Mouse (Mus musculus): ENCODE data around the gene Sfta2. TPM values are rescaled to one million over a fixed set of nuclear protein-coding genes. Genes with fewer than 3 reads are reported as not detected.

Gene Sfta2
- not detected for polyA plus RNA-seq (2014; fragmentation: Illumina TruSeq; extraction: RNeasy Lipid Tissue Mini Kit (QIAGEN cat#74804); ENCODE audit: low read depth, low replicate concordance)

DNA sequence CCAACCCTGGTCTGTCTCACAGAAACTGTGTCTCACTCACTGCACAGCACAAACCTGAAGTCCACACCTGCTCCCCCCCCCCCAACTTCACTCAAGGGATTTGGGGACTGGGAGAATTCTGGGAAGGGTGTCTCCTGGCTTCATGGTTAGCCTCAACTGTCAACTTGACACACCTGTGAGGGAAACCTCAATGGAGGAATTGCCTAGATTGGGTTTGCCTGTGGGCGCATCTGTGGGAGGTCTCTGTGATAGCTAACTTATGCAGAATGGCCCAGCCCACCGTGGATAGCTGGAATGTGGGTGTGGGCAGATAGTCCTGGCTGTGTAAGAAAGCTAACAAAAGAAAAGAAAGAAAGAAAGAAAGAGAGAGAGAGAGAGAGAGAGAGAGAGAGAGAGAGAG, at the start of gene Sfta2:
Gene Sfta2, plus strand, starts transcription at position 301 of the 400 bp plus-strand sequence.

GRCm38 (mm10) chr17:35551881-35552414, 49.4 kb upstream of the Sfta2 start, which contains the start of gene Cdsn:
Cdsn (plus strand) TSS chr17:35552128.

DNA sequence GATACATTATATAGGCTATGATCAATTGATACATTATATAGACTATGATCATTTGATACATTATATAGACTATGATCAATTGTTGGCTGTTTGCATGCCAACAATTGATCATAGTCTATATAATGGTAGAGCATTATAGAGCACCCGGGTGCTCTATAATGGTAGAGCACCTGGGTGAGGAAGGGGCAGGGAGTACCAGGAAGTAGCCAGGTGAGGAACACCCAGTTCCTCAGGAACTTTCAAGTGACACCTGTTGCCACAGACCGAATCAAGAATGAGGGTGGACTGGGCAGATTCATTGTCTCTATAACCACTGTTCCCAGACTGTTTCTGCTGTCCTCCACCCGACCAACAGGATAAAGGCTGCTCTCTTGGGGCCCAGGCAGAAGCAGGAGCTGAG, 34.2 kb upstream of the Sfta2 start, which contains the start of gene 2300002M23Rik:
Gene 2300002M23Rik, plus strand, starts transcription at position 301 of the 400 bp plus-strand sequence.

GRCm38 (mm10) chr17:35626537-35626936, 25.2 kb downstream of the Sfta2 start, which contains the start of gene Gm9573:
Gm9573 (minus strand) TSS chr17:35626637.

DNA sequence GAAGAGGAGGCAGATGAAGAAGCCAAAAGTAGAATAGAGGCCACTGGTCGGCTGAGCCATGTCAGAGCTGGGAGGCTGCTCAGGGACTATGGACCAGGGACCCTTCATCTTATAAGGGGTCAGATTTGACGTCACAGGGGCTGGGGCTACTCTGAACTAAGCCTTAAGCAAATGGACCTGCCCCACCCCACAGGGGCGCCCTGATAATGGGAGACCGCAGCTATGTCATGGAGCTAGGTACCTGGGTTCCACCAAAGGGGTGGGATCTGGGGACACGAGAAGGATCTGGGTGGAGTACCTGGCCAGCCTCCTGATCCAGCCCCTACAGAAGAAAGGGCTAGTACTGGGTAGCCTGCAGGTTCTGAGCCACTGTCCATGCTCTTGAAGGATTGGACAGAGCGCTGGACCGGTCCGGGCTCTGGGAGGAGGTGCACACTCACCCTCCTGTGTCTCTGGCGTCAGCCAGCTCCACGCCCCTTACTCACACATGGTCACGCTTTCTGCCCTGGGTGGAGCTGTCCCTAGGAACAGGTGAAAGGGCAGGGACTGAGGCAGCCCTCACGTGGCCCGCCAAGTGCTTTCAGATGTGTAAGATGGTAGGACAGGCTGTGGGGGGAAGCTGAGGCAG, 42.4 kb downstream of the Sfta2 start, which contains the start of gene Mucl3:
Gene Mucl3, minus strand, starts transcription at position 87 of the 628 bp plus-strand sequence.

DNA sequence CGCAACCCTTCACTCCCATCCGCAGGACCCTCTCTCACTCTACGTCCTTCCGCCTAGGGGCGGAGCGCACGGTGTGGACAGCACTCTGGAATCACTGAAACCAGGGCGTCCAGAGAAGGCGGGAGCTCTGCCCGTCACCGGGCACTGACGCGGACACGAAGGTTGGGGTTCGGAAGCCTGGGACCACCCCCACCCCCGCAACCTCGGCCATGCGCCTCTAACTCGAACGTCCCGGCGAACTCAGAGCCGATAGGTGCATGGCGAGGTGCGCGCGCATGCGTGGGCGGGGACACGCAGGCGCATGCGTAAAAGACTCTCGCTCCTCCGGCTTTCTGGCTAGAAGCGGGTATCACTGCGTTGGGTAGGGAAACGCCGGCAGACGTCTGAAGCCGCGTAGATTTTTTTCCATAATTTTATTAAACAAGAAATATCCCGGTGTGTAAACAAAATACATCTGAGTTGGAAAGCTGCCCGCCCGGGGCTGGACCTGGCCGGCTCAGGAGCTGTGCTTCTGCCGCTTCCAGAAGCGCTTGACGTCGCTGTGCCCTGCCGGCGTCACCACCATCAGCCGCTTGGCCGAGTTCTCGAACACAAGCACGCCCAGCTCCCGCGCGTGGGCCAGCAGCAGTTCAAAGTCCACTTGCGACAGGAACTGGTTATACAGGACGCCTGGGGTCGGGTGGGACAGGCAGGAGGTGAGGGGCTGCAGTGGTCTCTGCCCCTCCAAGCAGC, 66.2 kb downstream of the Sfta2 start, which contains the start of gene Vars2:
Gene Vars2, minus strand, starts transcription at position 259 of the 732 bp plus-strand sequence.

GRCm38 (mm10) chr17:35673416-35674035, 72.2 kb downstream of the Sfta2 start, which contains the start of gene Gtf2h4:
Gtf2h4 (minus strand) TSS chr17:35673739.

Other genes starting within 250 kb of the Sfta2 start
- gene H2-Q4, start 221.9 kb upstream of the Sfta2 start, polyA plus RNA-seq (2014; fragmentation: Illumina TruSeq; extraction: RNeasy Lipid Tissue Mini Kit (QIAGEN cat#74804); ENCODE audit: low read depth, low replicate concordance) = 19.9 TPM
- gene H2-Q6, start 176.7 kb upstream of the Sfta2 start, polyA plus RNA-seq (2014; fragmentation: Illumina TruSeq; extraction: RNeasy Lipid Tissue Mini Kit (QIAGEN cat#74804); ENCODE audit: low read depth, low replicate concordance) = 3.8 TPM
- 3.2 TPM for gene H2-Q7, start 162.4 kb upstream of the Sfta2 start, polyA plus RNA-seq (2014; fragmentation: Illumina TruSeq; extraction: RNeasy Lipid Tissue Mini Kit (QIAGEN cat#74804); ENCODE audit: low read depth, low replicate concordance)
- 2.9 TPM for gene H2-Q10, start 131.5 kb upstream of the Sfta2 start, polyA plus RNA-seq (2014; fragmentation: Illumina TruSeq; extraction: RNeasy Lipid Tissue Mini Kit (QIAGEN cat#74804); ENCODE audit: low read depth, low replicate concordance)
- gene Pou5f1, start 95.5 kb upstream of the Sfta2 start, polyA plus RNA-seq (2014; fragmentation: Illumina TruSeq; extraction: RNeasy Lipid Tissue Mini Kit (QIAGEN cat#74804); ENCODE audit: low read depth, low replicate concordance) = not detected
- 1.7 TPM for gene Tcf19, start 84.7 kb upstream of the Sfta2 start, polyA plus RNA-seq (2014; fragmentation: Illumina TruSeq; extraction: RNeasy Lipid Tissue Mini Kit (QIAGEN cat#74804); ENCODE audit: low read depth, low replicate concordance)
- 0.41 TPM for gene Cchcr1, start 84.4 kb upstream of the Sfta2 start, polyA plus RNA-seq (2014; fragmentation: Illumina TruSeq; extraction: RNeasy Lipid Tissue Mini Kit (QIAGEN cat#74804); ENCODE audit: low read depth, low replicate concordance)
- gene Psors1c2, start 68.3 kb upstream of the Sfta2 start, polyA plus RNA-seq (2014; fragmentation: Illumina TruSeq; extraction: RNeasy Lipid Tissue Mini Kit (QIAGEN cat#74804); ENCODE audit: low read depth, low replicate concordance) = not detected
- gene Cdsn, start 49.4 kb upstream of the Sfta2 start, polyA plus RNA-seq (2014; fragmentation: Illumina TruSeq; extraction: RNeasy Lipid Tissue Mini Kit (QIAGEN cat#74804); ENCODE audit: low read depth, low replicate concordance) = not detected
- gene 2300002M23Rik, start 34.1 kb upstream of the Sfta2 start, polyA plus RNA-seq (2014; fragmentation: Illumina TruSeq; extraction: RNeasy Lipid Tissue Mini Kit (QIAGEN cat#74804); ENCODE audit: low read depth, low replicate concordance) = not detected
- not detected for gene Gm9573, start 25.1 kb downstream of the Sfta2 start, polyA plus RNA-seq (2014; fragmentation: Illumina TruSeq; extraction: RNeasy Lipid Tissue Mini Kit (QIAGEN cat#74804); ENCODE audit: low read depth, low replicate concordance)
- gene Mucl3, start 42.1 kb downstream of the Sfta2 start, polyA plus RNA-seq (2014; fragmentation: Illumina TruSeq; extraction: RNeasy Lipid Tissue Mini Kit (QIAGEN cat#74804); ENCODE audit: low read depth, low replicate concordance) = not detected
- gene Vars2, start 66.0 kb downstream of the Sfta2 start, polyA plus RNA-seq (2014; fragmentation: Illumina TruSeq; extraction: RNeasy Lipid Tissue Mini Kit (QIAGEN cat#74804); ENCODE audit: low read depth, low replicate concordance) = 1.6 TPM
- gene Gtf2h4, start 72.2 kb downstream of the Sfta2 start, polyA plus RNA-seq (2014; fragmentation: Illumina TruSeq; extraction: RNeasy Lipid Tissue Mini Kit (QIAGEN cat#74804); ENCODE audit: low read depth, low replicate concordance) = 3.0 TPM
- gene Ddr1, start 103.1 kb downstream of the Sfta2 start, polyA plus RNA-seq (2014; fragmentation: Illumina TruSeq; extraction: RNeasy Lipid Tissue Mini Kit (QIAGEN cat#74804); ENCODE audit: low read depth, low replicate concordance) = 4.3 TPM
- 5.0 TPM for gene Ier3, start 220.1 kb downstream of the Sfta2 start, polyA plus RNA-seq (2014; fragmentation: Illumina TruSeq; extraction: RNeasy Lipid Tissue Mini Kit (QIAGEN cat#74804); ENCODE audit: low read depth, low replicate concordance)
- 11.8 TPM for gene Flot1, start 221.7 kb downstream of the Sfta2 start, polyA plus RNA-seq (2014; fragmentation: Illumina TruSeq; extraction: RNeasy Lipid Tissue Mini Kit (QIAGEN cat#74804); ENCODE audit: low read depth, low replicate concordance)
- gene Tubb5, start 236.8 kb downstream of the Sfta2 start, polyA plus RNA-seq (2014; fragmentation: Illumina TruSeq; extraction: RNeasy Lipid Tissue Mini Kit (QIAGEN cat#74804); ENCODE audit: low read depth, low replicate concordance) = 40.9 TPM
- gene Mdc1, start 240.0 kb downstream of the Sfta2 start, polyA plus RNA-seq (2014; fragmentation: Illumina TruSeq; extraction: RNeasy Lipid Tissue Mini Kit (QIAGEN cat#74804); ENCODE audit: low read depth, low replicate concordance) = 11.3 TPM